Mouse (Mus musculus) embryo, embryonic 10.5 days (tissue): ENCODE data around the gene Uri1.

ENCODE experiments used
- DNase-seq: peaks from one replicate; pipeline ENCODE4 v3.0.0-alpha.2; 2015; ENCODE audit warnings: low spot score

The Uri1 gene

DNA sequence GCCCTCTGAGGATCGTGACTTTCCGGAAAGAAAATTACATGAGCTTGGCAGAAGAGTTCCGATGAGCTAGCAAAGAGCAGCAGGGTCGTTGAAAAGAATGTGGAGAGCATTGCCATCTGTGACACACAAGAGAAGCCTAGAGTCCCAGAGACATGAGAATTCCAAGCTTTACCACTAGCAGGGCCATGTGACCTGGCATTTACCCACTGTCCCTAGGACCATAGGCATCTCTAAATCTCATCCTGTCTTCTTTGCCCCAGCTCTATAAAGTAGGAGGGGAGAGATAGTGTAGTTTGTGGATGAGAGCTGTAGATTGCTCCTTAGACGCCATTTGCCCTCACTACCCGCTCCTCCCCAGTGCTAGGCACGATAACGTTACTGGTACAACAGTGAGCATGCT, at the start of gene Uri1:
Gene Uri1 (minus strand): TSS at position 101 of the 400 bp plus-strand sequence.
- DNase-seq = no peak

DNA sequence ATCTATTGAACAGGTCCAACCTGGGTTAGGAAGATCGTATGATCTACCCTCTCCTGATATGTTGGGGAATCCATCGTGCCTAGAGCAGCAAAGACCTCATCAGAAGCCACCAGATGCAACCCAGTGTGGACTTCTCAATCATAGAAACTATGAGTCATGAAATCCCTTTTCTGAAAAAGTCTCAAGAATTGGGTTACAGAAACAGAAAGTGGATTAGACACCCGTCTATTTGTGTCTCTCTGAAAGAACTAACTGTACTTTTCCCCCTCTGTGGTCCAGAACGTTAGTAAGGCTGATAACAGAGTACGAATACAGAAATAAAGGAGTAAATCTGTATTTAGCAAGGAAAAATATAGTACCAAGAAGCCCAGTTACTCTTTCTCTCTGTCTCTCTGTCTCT, 47.7 kb upstream of the Uri1 start:
- DNase-seq = no peak

DNA sequence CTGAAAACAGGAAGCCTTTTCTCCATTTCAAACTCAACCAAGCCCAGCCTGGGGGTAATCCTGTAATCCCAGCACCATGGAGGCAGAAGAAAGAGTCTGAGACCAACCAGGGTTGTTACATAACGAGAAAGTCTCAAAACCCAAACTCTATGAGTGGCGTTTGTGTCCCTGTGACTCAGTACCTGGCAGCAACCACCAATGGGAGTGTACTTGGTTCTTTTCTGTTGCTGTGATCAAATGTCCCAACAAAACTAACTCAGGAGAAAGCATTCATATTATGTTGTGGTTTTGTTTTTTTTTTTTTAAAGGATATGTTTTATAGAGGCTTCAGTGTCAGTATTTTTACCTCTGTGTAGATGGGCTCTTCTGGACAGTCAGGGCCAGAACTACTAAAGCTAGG, 47.3 kb upstream of the Uri1 start:
- no peak for DNase-seq

DNA sequence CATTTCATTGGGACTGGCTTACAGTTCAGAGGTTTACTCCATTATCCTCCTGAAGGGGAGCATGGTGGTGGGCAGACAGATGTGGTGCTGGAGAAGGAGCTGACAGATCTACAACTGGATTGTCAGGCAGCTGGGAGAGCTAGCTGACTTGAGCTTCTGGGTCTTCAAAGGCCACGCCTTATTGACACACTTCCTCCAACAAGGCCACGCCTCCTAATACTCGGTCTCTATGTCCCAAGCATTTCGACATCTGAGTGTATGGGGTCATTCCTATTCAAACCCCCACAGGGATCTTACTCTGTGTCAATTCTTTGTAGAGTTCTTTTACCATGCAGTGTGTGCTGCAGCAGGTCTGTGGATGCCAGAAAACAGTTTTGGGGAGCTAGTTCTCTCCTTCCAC, 41.1 kb upstream of the Uri1 start:
- DNase-seq = no peak

DNA sequence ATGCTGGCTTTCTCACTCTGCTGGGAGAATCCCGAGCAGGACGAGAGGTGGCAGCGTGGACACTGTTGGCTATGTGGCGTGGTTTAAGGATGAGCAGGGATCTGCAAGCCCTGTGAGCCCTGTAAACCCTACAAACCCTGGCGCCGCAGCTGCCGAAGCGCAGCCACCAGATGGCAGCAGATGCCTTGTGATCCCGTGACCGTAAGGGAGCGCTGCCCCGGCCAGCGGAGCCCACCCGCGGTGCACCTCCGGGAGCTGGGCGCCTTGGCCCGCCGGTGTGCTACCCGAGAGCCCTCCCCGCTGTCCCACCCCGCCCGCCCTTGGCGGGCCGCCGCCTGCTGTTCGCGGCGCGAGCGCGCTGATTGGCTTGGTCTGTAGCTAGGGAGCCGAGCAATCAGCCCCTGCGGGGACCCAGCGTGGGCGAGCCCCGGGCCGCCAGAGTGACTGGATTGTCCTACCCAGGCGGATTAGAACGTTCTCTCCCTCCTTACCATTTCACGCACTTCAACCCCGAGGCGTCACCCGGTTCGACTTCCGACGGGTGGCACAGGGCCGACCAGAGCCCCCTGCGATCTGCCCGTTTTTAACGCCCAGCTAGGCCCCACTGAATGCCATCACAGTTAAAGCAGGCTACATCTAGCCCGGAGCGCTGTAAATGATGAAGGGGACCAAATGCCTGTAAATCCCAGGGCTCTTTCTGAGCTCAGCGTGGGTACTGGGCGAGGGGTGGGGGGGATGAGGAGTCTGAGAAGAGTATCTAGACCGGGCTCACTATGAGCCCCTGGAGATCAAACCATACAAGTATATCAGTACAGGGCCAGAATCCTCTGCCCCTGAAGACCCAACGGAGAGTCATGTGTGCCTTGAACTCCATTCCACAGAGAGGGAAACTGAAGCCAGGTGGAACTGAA, 38.0 kb upstream of the Uri1 start:
- peak; percentile 93 for DNase-seq

DNA sequence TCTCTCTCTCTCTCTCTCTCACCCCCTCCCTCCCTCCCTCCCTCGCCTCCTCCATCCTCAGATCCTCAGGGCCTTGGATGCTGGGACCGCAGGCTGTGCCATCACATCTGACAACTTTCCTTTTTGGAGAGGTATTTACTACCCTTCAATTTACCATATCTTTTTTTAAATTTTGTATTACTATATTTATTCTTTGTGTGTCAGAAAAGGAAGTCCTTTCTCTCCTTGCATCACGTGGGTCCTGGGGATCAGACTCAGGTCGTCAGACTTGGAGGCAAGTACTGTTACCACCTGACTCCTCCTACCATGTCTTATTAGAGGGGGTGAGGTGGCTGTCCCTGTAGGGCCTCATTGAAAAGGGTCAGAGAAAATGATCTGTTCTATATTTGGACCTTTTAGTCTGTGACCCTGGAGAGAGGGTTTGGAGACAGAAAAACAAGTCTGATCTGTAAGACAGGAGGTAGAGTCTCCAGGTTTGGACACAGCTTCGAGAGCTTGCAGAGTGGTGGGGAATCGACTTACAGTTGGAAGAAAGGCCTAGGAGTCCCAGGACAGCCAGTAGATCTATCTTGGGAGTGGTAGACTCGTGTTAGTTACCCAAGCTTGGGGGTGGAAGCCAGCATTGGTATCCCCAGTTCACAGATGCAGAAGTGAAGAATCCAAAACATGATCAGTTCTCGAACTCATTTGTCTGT, 36.4 kb upstream of the Uri1 start:
- DNase-seq = no peak

DNA sequence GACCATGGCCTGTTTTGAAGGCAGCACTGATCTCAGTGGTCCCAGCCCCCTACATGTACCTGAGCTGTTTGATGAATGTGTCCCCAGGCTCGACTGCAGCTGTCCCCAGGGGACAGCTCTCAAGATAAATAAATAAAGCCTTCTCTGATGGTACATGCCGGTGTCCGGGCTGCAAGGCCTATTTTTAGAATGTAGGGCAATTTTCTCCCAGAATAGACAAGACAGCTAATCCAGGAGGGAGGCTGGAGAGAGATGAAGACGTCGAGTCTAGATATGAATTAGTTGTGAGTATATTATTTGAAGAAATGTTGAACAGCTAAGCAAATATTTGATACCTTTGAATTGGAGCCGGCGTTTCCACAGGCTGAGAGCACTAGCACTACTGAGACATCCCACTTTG, 35.7 kb upstream of the Uri1 start:
- no peak for DNase-seq

DNA sequence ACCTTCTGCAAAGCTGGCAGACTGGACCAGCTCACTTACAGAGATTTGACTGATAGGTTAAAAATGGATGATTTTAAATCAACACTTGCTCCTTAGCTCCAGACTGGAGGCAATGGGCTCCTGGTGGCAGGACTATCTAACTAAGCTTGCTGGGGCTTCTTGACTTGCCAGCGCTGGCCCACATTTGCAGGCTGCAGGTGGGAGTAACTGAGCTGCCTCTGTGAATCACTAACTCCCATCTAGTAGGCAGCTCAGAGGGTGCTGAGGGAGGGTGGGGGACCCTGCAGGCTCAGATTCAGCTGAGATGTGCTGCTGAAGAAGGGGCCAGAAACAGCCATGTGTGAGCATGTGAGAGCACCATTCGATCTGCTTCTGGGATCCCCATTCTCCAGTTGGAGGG, 32.6 kb upstream of the Uri1 start:
- DNase-seq = no peak

DNA sequence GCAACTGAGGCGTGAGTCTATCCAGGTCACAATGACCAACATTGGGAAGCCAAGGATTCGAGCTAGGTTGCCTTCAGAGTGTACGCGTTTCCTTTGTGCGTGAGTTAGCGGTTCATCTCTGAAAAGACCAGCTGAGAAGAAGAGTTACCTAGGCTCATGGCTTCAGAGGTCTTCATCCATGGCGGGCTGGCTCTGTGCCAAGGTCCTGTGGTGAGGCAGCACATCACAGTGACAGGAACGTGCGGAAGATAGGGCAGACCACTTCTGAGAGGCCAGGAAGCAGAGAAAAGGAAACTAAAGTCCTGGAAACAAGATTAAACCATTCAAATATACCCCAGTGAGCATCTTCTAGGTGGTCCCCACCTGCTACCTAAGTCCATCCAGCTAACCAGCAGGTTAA, 30.9 kb upstream of the Uri1 start:
- no peak for DNase-seq

DNA sequence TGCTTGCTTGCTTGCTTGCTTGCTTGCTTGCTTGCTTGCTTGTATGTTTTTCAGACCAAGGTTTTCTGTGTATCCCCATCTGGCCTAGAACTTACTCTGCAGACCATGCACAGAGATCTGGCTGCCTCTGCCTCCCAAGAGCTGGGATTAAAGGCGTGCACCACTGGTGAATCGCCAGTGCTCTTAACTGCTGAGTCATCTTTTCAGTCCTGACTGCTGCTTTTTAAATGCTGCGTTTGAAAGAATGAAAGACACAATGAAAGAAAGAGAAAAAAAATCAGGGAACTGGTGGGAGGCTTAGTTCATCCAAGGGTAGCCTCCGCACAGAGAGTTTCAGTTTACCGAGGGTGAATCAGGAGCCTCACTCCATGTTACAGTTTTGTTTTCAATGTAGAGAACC, 23.9 kb upstream of the Uri1 start:
- no peak for DNase-seq

DNA sequence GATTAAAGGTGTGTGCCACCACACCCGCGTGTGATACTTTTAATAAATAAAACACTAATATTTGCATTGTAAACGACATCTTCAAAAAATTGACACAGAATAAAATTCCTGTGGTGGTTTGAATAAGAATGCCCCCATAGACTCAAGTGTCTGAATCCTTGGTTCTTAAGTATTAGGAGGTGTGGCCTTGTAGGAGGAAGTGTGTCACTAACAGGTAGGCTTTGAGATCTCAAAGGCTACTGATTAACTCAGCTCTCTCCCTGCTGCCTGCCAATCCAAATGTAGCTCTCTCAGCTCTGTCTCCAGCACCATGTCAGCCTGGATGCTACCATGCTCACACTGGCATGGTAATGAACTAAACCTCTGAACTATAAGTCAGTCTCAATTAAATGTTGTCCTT, 17.9 kb upstream of the Uri1 start:
- DNase-seq = no peak

DNA sequence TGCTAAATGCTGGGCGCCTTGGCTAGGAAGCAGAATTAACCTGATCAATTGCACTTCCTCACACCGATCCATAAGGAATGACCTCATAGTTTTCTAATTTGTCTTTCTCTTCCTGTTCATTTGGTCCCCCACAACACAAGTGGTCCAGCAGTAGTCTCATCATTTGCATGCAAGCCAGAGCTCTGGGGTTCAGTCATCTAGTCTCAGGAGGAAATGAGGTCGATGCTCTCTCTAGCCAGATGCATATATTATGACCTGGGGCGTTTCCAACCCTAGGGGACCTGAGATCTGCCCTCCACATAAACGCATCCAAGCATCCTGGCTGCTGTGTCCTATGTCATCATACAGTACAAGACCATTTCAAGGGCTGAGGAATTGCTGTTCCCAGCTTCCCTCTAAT, 14.2 kb upstream of the Uri1 start:
- no peak for DNase-seq

DNA sequence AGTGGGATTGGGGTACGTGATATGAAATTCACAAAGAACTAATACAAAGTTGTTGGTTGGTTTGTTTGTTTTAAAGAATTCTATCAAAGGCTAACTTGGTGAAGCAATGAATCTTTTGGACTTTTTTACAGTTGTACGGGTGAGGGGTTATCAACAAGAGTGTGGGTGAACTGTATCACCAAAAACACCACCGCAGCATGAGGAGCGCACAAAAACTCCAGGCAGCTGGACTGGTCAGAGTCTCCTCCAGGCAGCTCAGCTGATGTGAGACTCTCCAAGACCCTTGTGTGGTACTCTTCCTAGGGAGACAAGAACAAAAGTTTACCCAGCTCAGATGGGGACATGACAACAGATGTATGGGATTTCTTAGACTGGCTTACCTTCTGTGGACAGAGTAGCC, 7.8 kb upstream of the Uri1 start:
- DNase-seq = no peak

DNA sequence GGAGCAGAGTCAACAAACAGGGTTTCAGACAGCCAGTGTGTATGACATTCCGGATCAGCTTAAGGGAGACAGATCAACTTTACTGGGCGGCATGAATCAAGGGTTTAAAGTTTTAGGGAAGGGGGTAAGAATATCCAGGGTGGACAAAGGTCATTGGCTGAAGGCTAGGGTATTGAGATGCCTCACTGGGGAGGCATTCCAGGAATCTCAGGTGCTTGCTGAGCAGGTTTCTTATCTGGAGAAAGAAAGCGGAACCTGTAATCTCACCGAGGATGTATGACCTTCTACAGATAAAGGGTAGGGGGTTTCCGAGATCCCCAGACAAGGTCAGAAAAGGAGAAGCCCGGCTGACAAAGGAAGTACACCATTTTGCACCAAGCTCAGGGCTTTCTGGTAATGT, 7.3 kb upstream of the Uri1 start:
- no peak for DNase-seq

DNA sequence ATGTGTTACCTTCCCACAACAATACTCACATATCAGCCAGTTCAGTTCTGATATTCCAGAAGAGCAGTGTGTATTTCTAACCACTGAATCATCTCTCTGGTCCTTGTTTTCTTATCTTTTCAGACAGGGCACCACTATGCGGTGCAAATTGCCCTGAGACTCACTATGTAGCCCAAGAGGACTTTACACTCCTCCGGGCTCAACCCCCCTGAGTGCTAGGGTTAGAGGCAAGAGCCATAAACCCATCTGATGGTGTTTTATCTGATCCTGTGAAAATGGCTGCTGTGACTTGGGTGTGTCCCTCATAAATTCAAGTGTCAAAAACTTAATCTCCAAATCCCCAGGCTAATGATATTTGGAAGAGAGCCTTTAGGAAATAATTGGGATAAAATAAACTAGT, 6.6 kb upstream of the Uri1 start:
- DNase-seq = no peak

DNA sequence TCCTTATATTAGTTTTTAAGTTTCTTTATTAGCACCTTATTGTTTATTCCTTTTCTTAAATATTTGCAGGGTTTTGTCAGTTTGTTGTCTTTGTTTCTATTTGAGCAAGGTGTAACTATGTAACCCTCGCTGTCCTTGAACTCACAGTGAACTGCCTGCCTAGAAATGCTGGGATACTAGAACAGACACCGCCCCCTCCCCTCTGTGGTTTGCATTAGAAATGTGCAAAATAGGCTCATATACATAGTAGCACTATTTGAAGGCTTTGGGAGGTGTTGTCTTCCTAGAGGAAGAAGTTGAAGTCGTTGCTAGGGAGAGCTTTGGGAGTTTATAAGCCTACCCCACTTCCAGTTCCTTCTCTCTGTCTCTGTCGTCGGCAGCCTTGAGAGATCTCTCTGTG, 5.7 kb upstream of the Uri1 start:
- DNase-seq = no peak

DNA sequence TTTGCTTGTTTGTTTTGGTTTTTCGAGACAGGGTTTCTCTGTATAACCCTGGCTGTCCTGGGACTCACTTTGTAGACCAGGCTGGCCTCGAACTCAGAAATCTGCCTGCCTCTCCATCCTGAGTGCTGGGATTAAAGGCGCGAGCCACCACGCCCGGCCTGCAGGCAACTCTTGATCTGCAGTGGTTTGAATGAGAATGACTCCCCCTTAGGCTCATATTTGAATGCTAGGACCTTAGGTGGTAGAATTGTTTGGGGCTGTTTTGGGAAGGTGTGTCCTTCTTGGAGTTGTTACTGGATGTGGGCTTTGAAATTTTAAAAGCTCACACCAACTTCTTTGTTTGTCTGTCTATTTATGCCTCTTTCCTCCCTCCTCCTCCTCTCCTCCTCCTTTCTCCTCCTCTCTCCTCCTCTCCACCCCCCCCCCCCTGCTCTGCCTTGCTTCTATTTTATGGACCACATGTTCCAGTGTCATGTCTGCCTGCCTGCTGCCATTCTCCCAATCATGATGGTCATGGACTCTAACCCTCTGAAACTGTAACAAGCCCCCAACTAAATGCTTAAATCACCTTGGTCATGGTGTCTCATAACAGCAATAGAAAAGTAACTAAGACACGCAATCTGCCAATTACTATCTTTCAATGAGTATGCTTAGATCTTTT, 4.7 kb upstream of the Uri1 start:
- DNase-seq = no peak

DNA sequence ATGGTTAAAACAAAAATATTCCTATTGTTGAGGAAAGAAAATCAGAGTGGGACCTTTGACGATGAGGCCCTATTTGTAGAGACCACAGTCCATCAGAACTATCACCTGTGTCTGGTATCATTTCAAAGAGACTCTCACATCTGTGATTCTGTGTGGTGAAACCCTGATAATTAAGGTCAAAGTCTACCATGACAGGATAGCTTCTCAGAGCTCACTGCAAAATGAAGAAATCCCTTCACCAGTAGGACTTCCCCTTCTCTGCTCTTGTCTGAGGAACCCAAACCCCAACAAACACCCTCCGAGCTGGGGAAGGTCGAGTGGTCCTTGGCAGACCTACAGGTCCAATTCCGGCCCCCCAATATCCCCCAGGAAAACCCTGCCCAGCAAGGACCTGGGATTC, 1.5 kb upstream of the Uri1 start:
- no peak for DNase-seq

DNA sequence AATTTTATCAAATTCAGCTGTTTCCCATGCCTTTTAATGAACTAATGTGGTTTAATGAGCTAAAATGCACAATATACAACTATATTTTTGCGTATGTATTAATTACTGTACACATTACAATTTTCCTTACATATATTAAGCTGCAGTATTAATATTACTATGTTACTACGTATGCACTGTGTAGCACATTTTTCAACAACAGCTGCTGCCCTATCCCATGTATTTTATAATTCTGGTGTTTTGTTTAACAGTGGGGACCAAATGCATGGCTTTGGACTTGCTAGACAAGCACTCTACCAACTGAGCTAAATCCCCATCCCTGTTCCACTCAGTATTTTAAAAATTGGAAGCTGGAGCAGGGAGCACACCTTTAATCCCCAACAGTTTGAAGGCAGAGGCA, 3.6 kb downstream of the Uri1 start:
- no peak for DNase-seq

DNA sequence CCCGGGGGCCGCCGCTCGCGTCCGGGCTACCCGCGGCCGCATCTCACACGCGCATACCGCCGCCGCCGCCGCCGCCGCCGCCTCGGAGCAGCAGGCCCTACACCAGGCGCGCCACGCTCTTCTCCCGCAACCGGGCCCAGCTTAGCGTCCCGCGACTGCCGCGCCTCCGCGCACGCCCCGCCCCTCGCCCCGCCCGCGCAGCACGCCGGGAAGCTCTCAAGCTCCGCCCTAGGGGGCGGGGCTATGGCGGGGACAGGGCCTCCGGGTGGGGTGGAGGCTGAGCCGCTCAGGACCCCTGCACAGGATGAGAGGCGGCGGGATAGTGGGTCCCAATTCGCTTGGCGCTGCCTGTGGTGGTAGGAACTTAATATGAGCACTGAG, 4.0 kb downstream of the Uri1 start:
- DNase-seq = peak; percentile 95

DNA sequence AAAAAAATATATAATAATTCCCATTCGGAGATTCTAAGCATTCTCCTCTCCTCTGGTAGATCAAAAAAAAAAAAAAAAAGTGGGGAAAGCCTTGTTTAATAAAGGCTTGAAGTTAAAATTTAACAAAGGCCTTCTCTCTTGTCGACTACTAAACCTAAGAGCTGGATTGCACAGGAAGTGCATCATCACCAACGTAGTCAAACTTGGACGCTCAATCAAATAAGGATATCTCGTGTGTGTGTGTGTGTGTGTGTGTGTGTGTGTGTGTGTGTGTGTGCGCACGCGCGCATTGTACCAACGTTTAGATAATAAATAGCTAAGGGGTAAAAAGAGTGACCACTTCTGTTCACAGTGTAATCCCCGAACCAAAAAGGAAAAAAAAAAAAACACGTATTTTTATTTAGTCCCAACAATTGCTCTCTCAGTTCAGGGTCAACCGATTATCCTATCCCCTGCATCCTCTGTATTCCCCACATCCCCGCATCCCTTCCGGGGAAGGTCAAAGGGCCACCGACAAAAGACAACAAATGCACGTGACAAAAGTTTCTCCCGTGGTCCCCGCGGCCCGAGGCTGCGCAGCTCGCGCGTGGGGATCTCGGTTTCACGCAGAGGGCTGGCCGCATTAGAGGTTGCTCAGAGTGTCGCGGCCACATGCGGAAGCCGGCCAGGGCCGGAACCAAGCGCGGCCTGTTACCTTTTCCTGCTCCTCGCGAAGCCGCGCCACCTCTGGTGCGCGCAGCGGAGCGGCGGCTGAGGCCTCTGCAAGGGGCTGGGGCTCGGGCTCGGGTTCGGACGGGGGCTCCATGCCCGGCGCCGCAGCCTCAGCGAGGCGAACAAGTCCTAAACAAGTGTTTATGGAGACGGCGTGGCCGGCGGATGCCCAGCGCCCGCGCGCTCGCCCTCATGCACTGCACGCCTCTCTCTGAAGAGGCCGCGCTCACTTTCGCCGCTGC, 4.7 kb downstream of the Uri1 start:
- peak; percentile 77 for DNase-seq

DNA sequence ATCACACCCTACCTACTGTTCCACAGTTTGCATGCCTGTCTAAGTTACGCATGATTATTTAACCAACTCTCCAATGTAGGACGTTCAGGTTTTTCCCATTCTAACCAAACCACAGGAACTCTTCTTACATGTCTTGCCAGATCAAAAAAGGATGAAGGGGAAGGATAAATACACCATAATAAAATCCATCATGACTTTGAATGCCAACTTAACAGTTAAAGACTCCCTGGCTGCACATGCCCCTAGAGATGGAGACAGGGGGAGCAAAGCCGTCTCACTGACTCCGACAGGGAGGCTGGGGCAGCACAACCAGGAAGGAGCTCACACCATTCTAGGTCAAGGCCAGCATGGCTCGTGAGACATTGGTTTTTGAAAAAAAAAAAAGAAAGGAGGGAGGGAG, 8.0 kb downstream of the Uri1 start:
- DNase-seq = no peak
